In the genomic region with DNA sequence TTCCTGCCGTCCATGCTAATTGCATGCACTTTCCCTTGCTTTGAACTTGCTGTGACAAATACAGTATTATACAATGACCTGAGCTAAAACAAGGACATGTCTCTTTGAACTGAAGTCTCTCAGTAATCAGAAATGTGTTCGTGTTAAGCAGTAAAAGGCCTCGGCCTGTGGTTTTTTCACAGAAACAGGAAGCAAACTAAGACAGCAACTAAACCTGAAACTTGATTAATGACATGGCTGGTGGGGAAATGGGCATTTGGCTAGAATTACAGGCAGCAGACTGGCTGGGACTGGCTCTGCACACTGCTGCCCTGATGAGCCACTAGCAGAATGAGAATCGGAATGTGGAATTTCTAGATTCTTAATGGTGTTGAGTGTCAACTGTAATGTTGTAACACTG, we compare ENCODE assay signal across 13 mouse cellular contexts.
A peak's percentile ranks its signal among the peaks of the same experiment; 100 is the strongest.
DNase-seq lines count a peak whose midpoint lies in the region; ATAC-seq and TF ChIP-seq lines count a peak whose summit lies in the region.
"Had no signal": no experiment of that assay in that cellular context is flagged by ENCODE, and none has a peak within 500 bp of the region (broad histone marks: within the 10 kb centered on the region; RNA-seq: fewer than 3 reads in every experiment).

No protein-coding gene starts in this region.

- TF ChIP-seq CTCF in stomach, postnatal 0 days (IDR thresholded peaks at IDR 0.05; ENCODE audit: low read depth) = no peak

- peak; percentile 23 for ATAC-seq in CD4-positive, CD25-positive, alpha-beta regulatory T cell, adult 4 months
- peak; percentile 83; the same call in 1 of the 2 replicates for ATAC-seq in embryonic facial prominence, embryonic 14.5 days (ENCODE audit: low read depth)
- ATAC-seq in stomach, postnatal 0 days (ENCODE audit: low FRiP score, low TSS enrichment) = no peak
- no peak for ATAC-seq in heart, embryonic 12.5 days (ENCODE audit: insufficient number of reproducible peaks, low FRiP score)
- ATAC-seq: intestine, postnatal 0 days; midbrain, embryonic 16.5 days had no signal

- no peak overlapping the region for H3K4me3 ChIP-seq in embryonic facial prominence, embryonic 14.5 days (ENCODE audit: low read depth, low read length)
- no peak overlapping the region for H3K4me3 ChIP-seq in limb, embryonic 10.5 days
- no peak overlapping the region for H3K4me3 ChIP-seq in stomach, postnatal 0 days (ENCODE audit: low read depth, low read length)
- no peak overlapping the region for H3K4me3 ChIP-seq in heart, embryonic 12.5 days
- H3K4me3 ChIP-seq: forebrain, embryonic 12.5 days; heart, embryonic 13.5 days had no signal

- WGBS in embryonic facial prominence, embryonic 14.5 days = 17% methylated on average over 4 of the region's 4 CpGs
- WGBS in limb, embryonic 10.5 days = 10% methylated on average over 4 of the region's 4 CpGs
- 36% methylated on average over 4 of the region's 4 CpGs for WGBS in stomach, postnatal 0 days
- 68% methylated on average over 4 of the region's 4 CpGs for WGBS in heart, embryonic 12.5 days

- H3K36me3 ChIP-seq in embryonic facial prominence, embryonic 14.5 days (ENCODE audit: control insufficient read depth, insufficient read depth, low read length) = no peaks in the 10 kb centered on the region
- H3K36me3 ChIP-seq in limb, embryonic 10.5 days = no peaks in the 10 kb centered on the region
- H3K36me3 ChIP-seq in stomach, postnatal 0 days (ENCODE audit: control insufficient read depth, insufficient read depth, low read length) = no peaks in the 10 kb centered on the region
- H3K36me3 ChIP-seq in heart, embryonic 12.5 days = no peaks in the 10 kb centered on the region
- H3K36me3 ChIP-seq: forebrain, embryonic 12.5 days; heart, embryonic 13.5 days had no signal

- peak; percentile 88 for DNase-seq in heart, adult 11 months
- no peak for DNase-seq in heart, adult 8-10 months (ENCODE audit: low spot score)
- DNase-seq in embryonic facial prominence, embryonic 14.5 days (ENCODE audit: low spot score) = peak; percentile 74
- DNase-seq in limb, embryonic 10.5 days (ENCODE audit: low spot score) = peak; percentile 43
- DNase-seq in stomach, postnatal 0 days (ENCODE audit: low spot score) = no peak
- no peak for DNase-seq in adrenal gland, postnatal 10 days
- DNase-seq: cerebellum, adult 11-12 months had no signal

- H3K4me1 ChIP-seq in embryonic facial prominence, embryonic 14.5 days (ENCODE audit: control insufficient read depth, insufficient read depth, low read length) = no peaks in the 10 kb centered on the region
- H3K4me1 ChIP-seq in limb, embryonic 10.5 days = peaks cover 46% of the 10 kb centered on the region
- H3K4me1 ChIP-seq in stomach, postnatal 0 days (replicated peaks; ENCODE audit: control insufficient read depth, insufficient read depth) = no peaks in the 10 kb centered on the region
- 0 out of 2 replicates have a peak, but pooled peaks cover 3% of the 10 kb centered on the region for H3K4me1 ChIP-seq in heart, embryonic 12.5 days (replicated peaks)
- H3K4me1 ChIP-seq: forebrain, embryonic 12.5 days had no signal

- no peak overlapping the region for H3K9ac ChIP-seq in embryonic facial prominence, embryonic 14.5 days (ENCODE audit: low read depth, low read length)
- H3K9ac ChIP-seq in stomach, postnatal 0 days (ENCODE audit: low read length) = no peak overlapping the region
- no peak overlapping the region for H3K9ac ChIP-seq in heart, embryonic 12.5 days
- H3K9ac ChIP-seq: forebrain, embryonic 12.5 days; heart, embryonic 13.5 days had no signal

- H3K27ac ChIP-seq in embryonic facial prominence, embryonic 14.5 days (replicated peaks; ENCODE audit: low read depth, low read length) = no peak overlapping the region
- peak overlapping the region; percentile 32; the same call in 1 of the 2 replicates for H3K27ac ChIP-seq in limb, embryonic 10.5 days
- H3K27ac ChIP-seq in stomach, postnatal 0 days (replicated peaks) = no peak overlapping the region
- no peak overlapping the region for H3K27ac ChIP-seq in heart, embryonic 12.5 days (ENCODE audit: poor library complexity, severe bottlenecking)
- H3K27ac ChIP-seq: forebrain, embryonic 12.5 days; heart, embryonic 13.5 days had no signal

- no peaks in the 10 kb centered on the region for H3K27me3 ChIP-seq in embryonic facial prominence, embryonic 14.5 days (replicated peaks; ENCODE audit: control insufficient read depth, insufficient read depth, low read length)
- no peaks in the 10 kb centered on the region for H3K27me3 ChIP-seq in limb, embryonic 10.5 days (ENCODE audit: low read depth, poor library complexity, severe bottlenecking)
- no peaks in the 10 kb centered on the region for H3K27me3 ChIP-seq in stomach, postnatal 0 days (ENCODE audit: control insufficient read depth, insufficient read depth, low read length)
- H3K27me3 ChIP-seq in heart, embryonic 12.5 days (replicated peaks) = no peaks in the 10 kb centered on the region
- H3K27me3 ChIP-seq: forebrain, embryonic 12.5 days; heart, embryonic 13.5 days had no signal

- no peaks in the 10 kb centered on the region for H3K9me3 ChIP-seq in embryonic facial prominence, embryonic 14.5 days (ENCODE audit: control insufficient read depth, low read length)
- H3K9me3 ChIP-seq in limb, embryonic 10.5 days (replicated peaks) = no peaks in the 10 kb centered on the region
- H3K9me3 ChIP-seq in stomach, postnatal 0 days (ENCODE audit: control insufficient read depth, low read length) = no peaks in the 10 kb centered on the region
- H3K9me3 ChIP-seq in heart, embryonic 12.5 days (replicated peaks) = no peaks in the 10 kb centered on the region
- H3K9me3 ChIP-seq: forebrain, embryonic 12.5 days; heart, embryonic 13.5 days had no signal

- no peak overlapping the region for H3K4me2 ChIP-seq in embryonic facial prominence, embryonic 14.5 days (ENCODE audit: low read depth, low read length)
- no peak overlapping the region for H3K4me2 ChIP-seq in stomach, postnatal 0 days (replicated peaks; ENCODE audit: low read depth)
- H3K4me2 ChIP-seq in heart, embryonic 12.5 days = no peak overlapping the region
- H3K4me2 ChIP-seq: forebrain, embryonic 12.5 days; heart, embryonic 13.5 days had no signal

- TF ChIP-seq EP300 in stomach, postnatal 0 days (optimal IDR thresholded peaks at IDR 0.05) = no peak

Comparison
In these comparisons a context has a peak if more than half of its experiments do, and no peak if none do; other contexts are left out.
1. DNase-seq: peak in heart, adult 11 months (single experiment), embryonic facial prominence, embryonic 14.5 days (single experiment) and limb, embryonic 10.5 days (single experiment); none in heart, adult 8-10 months (single experiment), stomach, postnatal 0 days (single experiment) and adrenal gland, postnatal 10 days (single experiment).
2. ATAC-seq: peak in CD4-positive, CD25-positive, alpha-beta regulatory T cell, adult 4 months (single experiment) and embryonic facial prominence, embryonic 14.5 days (single experiment); none in stomach, postnatal 0 days (single experiment) and heart, embryonic 12.5 days (single experiment).